8 mouse cellular contexts compared by ENCODE assay signal in the genomic region with DNA sequence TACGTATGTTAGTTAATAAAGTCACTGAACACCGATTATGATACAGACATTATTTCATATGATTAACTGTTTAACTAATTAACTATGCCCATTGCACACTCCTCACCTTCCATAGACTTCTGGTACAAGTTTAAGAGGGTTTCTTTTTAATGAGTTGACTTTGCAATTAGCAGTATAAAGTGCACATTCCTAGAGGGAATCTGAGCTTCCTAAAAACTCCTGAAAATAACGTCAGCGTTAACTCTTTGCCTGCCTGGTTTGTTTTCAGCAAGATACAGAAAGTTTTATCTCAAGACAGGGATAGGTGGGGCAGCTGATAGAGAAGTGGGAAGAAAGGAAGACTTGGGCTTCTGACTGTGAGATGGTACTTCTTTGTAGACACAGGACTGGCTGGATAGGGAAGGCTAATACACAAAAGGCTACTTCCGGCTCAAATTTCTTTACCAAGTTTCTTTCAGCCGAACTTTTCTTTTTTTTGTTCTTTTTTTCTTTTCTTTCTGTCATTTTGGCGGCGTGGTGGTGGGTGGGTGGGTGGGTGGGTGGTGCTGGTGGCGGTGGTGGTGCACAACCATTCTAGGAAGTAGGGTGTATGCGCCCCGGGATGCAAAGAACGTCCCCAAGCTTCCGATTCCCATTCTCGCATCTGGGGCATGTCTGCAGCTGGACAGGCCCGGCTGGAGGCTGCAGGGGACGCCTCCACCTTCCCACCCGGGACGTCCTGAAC. TPM values are rescaled to one million over a fixed set of nuclear protein-coding genes. Genes with fewer than 3 reads are reported as not detected.
DNase-seq lines count a peak whose midpoint lies in the region; ATAC-seq lines count a peak whose summit lies in the region.

Gene Nox4, plus strand, starts transcription at position 241 of the 724 bp plus-strand sequence.

- DNase-seq in kidney, adult 9 months: peak; percentile 61
- no peak for DNase-seq in kidney, adult 18-20 months
- DNase-seq in cerebellum, adult 11 months: no peak
- no peak for DNase-seq in left cerebral cortex, adult 11 months (ENCODE audit: low spot score)
- DNase-seq in adrenal gland, adult 2 months: no peak

- no peaks in the 10 kb centered on the region for H3K36me3 ChIP-seq in hindbrain, embryonic 16.5 days (ENCODE audit: control insufficient read depth, insufficient read depth, low read length)
- H3K36me3 ChIP-seq in midbrain, embryonic 16.5 days (ENCODE audit: control insufficient read depth, insufficient read depth, low read length): no peaks in the 10 kb centered on the region

- H3K27ac ChIP-seq in brown adipose tissue, adult 24 weeks (replicated peaks; ENCODE audit: low read depth, low read length): no peak within 1 kb of the TSS
- H3K27ac ChIP-seq in hindbrain, embryonic 16.5 days (ENCODE audit: low read depth, low read length): peak within 1 kb of the TSS; percentile 29; the same call in 1 of the 2 replicates
- H3K27ac ChIP-seq in midbrain, embryonic 16.5 days (ENCODE audit: low read length): peak within 1 kb of the TSS; percentile 58

- no peaks in the 10 kb centered on the region for H3K9me3 ChIP-seq in hindbrain, embryonic 16.5 days (ENCODE audit: control insufficient read depth, low read length)
- H3K9me3 ChIP-seq in midbrain, embryonic 16.5 days (replicated peaks; ENCODE audit: control insufficient read depth, low read length, poor library complexity, severe bottlenecking): no peaks in the 10 kb centered on the region

- ATAC-seq in hindbrain, embryonic 16.5 days: peak; percentile 45
- ATAC-seq in midbrain, embryonic 16.5 days: peak; percentile 68

- peak within 1 kb of the TSS; percentile 82 for H3K4me2 ChIP-seq in hindbrain, embryonic 16.5 days (ENCODE audit: low read length)
- peak within 1 kb of the TSS; percentile 83 for H3K4me2 ChIP-seq in midbrain, embryonic 16.5 days (ENCODE audit: low read length)

- peak within 1 kb of the TSS; percentile 38 for H3K4me3 ChIP-seq in brown adipose tissue, adult 24 weeks (ENCODE audit: insufficient read depth, low read depth, low read length)
- H3K4me3 ChIP-seq in hindbrain, embryonic 16.5 days (ENCODE audit: low read length): peak within 1 kb of the TSS; percentile 75
- peak within 1 kb of the TSS; percentile 82 for H3K4me3 ChIP-seq in midbrain, embryonic 16.5 days (ENCODE audit: low read depth, low read length)

- WGBS in hindbrain, embryonic 16.5 days: 9% methylated on average over 18 of the region's 18 CpGs
- 10% methylated on average over 18 of the region's 18 CpGs for WGBS in midbrain, embryonic 16.5 days

- H3K4me1 ChIP-seq in brown adipose tissue, adult 24 weeks (ENCODE audit: control insufficient read depth, insufficient read depth, insufficient read length, low read length): no peaks in the 10 kb centered on the region
- peaks cover 11% of the 10 kb centered on the region for H3K4me1 ChIP-seq in hindbrain, embryonic 16.5 days (ENCODE audit: control insufficient read depth, insufficient read depth, low read depth, low read length)
- peaks cover 6% of the 10 kb centered on the region for H3K4me1 ChIP-seq in midbrain, embryonic 16.5 days (ENCODE audit: control insufficient read depth, insufficient read depth, low read length)

- H3K9ac ChIP-seq in hindbrain, embryonic 16.5 days (ENCODE audit: low read depth, low read length): peak within 1 kb of the TSS; percentile 89
- peak within 1 kb of the TSS; percentile 80 for H3K9ac ChIP-seq in midbrain, embryonic 16.5 days (ENCODE audit: low read depth, low read length)

- H3K27me3 ChIP-seq in hindbrain, embryonic 16.5 days (replicated peaks; ENCODE audit: control insufficient read depth, insufficient read depth, low read length): no peaks in the 10 kb centered on the region
- no peaks in the 10 kb centered on the region for H3K27me3 ChIP-seq in midbrain, embryonic 16.5 days (ENCODE audit: control insufficient read depth, insufficient read depth, low read depth, low read length)

RNA-seq across cellular contexts. Expression of gene Nox4, which starts in this region (rescaled TPM):
- 0.63 and 1.7 TPM in 2 replicates for polyA plus RNA-seq in brown adipose tissue, adult 24 weeks (2012; ENCODE audit: insufficient read depth, insufficient read length, missing spikeins)
- 1.4 and 1.9 TPM in 2 replicates for polyA plus RNA-seq in hindbrain, embryonic 16.5 days (2015; fragmentation: Nextera tagmentation; extraction: Ambion mirVana)
- polyA plus RNA-seq in midbrain, embryonic 16.5 days (2015; fragmentation: Nextera tagmentation; extraction: Ambion mirVana): 1.7 and 2.2 TPM in 2 replicates
- 1 to 10 TPM in 1 of 2 experiments, under 1 TPM in 1; 0.86 to 2.2 TPM for total RNA-seq in adrenal gland, adult 2 months (2021)
- polyA plus RNA-seq in adrenal gland, adult 2 months (2012; rRNA removed): 3.8 and 5.5 TPM in 2 replicates
